In the genomic region with DNA sequence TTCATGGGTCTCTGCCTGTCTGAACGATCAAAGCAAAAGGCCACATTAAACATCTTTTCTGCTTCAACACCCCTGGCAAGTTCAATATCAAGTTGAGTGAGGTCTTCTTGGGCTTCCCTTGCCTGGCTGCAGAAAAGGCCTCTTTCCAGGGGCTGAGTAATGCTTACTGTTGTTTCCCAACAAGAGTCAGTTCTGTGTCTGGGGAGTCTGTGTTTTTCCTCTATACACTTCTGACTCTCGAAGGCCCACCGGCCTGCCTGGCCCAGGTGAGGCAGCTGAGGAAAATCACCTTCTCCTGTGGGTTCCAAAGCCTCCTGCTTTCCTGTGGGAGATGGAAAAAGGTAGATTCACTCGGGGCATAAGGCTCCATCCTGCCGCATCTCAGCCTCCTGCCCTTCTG, we compare ENCODE assay signal across 8 mouse cellular contexts.
DNase-seq lines count a peak whose midpoint lies in the region; ATAC-seq and TF ChIP-seq lines count a peak whose summit lies in the region.
"Had no signal": no experiment of that assay in that cellular context is flagged by ENCODE, and none has a peak within 500 bp of the region (broad histone marks: within the 10 kb centered on the region; RNA-seq: fewer than 3 reads in every experiment).

No protein-coding gene starts in this region.

- H3K4me3 ChIP-seq in intestine, embryonic 16.5 days (ENCODE audit: low read length): no peak overlapping the region
- H3K4me3 ChIP-seq in intestine, embryonic 15.5 days (replicated peaks): no peak overlapping the region
- no peak overlapping the region for H3K4me3 ChIP-seq in heart, postnatal 0 days (ENCODE audit: low read depth, low read length)
- H3K4me3 ChIP-seq: neural tube, embryonic 12.5 days had no signal

- no peak for ATAC-seq in intestine, embryonic 16.5 days
- ATAC-seq in intestine, embryonic 15.5 days: no peak
- no peak for ATAC-seq in heart, postnatal 0 days (ENCODE audit: insufficient read depth, low read depth)

- no peak overlapping the region for H3K9ac ChIP-seq in intestine, embryonic 16.5 days (ENCODE audit: low read depth, low read length)
- no peak overlapping the region for H3K9ac ChIP-seq in intestine, embryonic 15.5 days
- no peak overlapping the region for H3K9ac ChIP-seq in heart, postnatal 0 days (replicated peaks; ENCODE audit: low read depth, low read length)
- H3K9ac ChIP-seq: neural tube, embryonic 12.5 days had no signal

- H3K27me3 ChIP-seq in intestine, embryonic 16.5 days (replicated peaks; ENCODE audit: control insufficient read depth, insufficient read depth, low read length): no peaks in the 10 kb centered on the region
- H3K27me3 ChIP-seq in intestine, embryonic 15.5 days (replicated peaks): no peaks in the 10 kb centered on the region
- no peaks in the 10 kb centered on the region for H3K27me3 ChIP-seq in heart, postnatal 0 days (ENCODE audit: control insufficient read depth, insufficient read depth, low read length)
- H3K27me3 ChIP-seq: neural tube, embryonic 12.5 days had no signal

- H3K27ac ChIP-seq in intestine, embryonic 16.5 days (ENCODE audit: low read length): 0 out of 2 replicates have a peak overlapping the region, but pooled peaks have one; percentile 7
- H3K27ac ChIP-seq in intestine, embryonic 15.5 days: no peak overlapping the region
- 0 out of 2 replicates have a peak overlapping the region, but pooled peaks have one; percentile 9 for H3K27ac ChIP-seq in heart, postnatal 0 days (ENCODE audit: low read depth)
- H3K27ac ChIP-seq: neural tube, embryonic 12.5 days had no signal

- no peaks in the 10 kb centered on the region for H3K36me3 ChIP-seq in intestine, embryonic 16.5 days (ENCODE audit: control insufficient read depth, insufficient read depth, low read length)
- no peaks in the 10 kb centered on the region for H3K36me3 ChIP-seq in intestine, embryonic 15.5 days
- H3K36me3 ChIP-seq in heart, postnatal 0 days (replicated peaks; ENCODE audit: control insufficient read depth, insufficient read depth, low read length): no peaks in the 10 kb centered on the region
- H3K36me3 ChIP-seq: neural tube, embryonic 12.5 days had no signal

- TF ChIP-seq CTCF in heart, postnatal 0 days (IDR thresholded peaks at IDR 0.05; ENCODE audit: low read depth): no peak

- H3K4me2 ChIP-seq in intestine, embryonic 16.5 days (ENCODE audit: low read depth, low read length): no peak overlapping the region
- H3K4me2 ChIP-seq in intestine, embryonic 15.5 days (replicated peaks): no peak overlapping the region
- no peak overlapping the region for H3K4me2 ChIP-seq in heart, postnatal 0 days (ENCODE audit: low read depth, low read length)
- H3K4me2 ChIP-seq: neural tube, embryonic 12.5 days had no signal

- H3K4me1 ChIP-seq in intestine, embryonic 16.5 days (ENCODE audit: control insufficient read depth, insufficient read depth, low read length): peaks cover 9% of the 10 kb centered on the region; the same call in 1 of the 2 replicates
- peaks cover 9% of the 10 kb centered on the region; the same call in 1 of the 2 replicates for H3K4me1 ChIP-seq in intestine, embryonic 15.5 days (replicated peaks)
- no peaks in the 10 kb centered on the region for H3K4me1 ChIP-seq in heart, postnatal 0 days (ENCODE audit: control insufficient read depth, insufficient read depth)
- H3K4me1 ChIP-seq: neural tube, embryonic 12.5 days had no signal

- H3K9me3 ChIP-seq in intestine, embryonic 16.5 days (ENCODE audit: control insufficient read depth, low read length): no peaks in the 10 kb centered on the region
- no peaks in the 10 kb centered on the region for H3K9me3 ChIP-seq in intestine, embryonic 15.5 days
- H3K9me3 ChIP-seq in heart, postnatal 0 days (replicated peaks; ENCODE audit: control insufficient read depth, low read length): no peaks in the 10 kb centered on the region
- H3K9me3 ChIP-seq: neural tube, embryonic 12.5 days had no signal

- WGBS in intestine, embryonic 16.5 days: 73% methylated on average over 5 of the region's 5 CpGs
- WGBS in intestine, embryonic 15.5 days: 74% methylated on average over 5 of the region's 5 CpGs
- WGBS in heart, postnatal 0 days: 86% methylated on average over 5 of the region's 5 CpGs

- no peak for TF ChIP-seq EP300 in heart, postnatal 0 days (IDR thresholded peaks at IDR 0.05; ENCODE audit: low read depth)

- DNase-seq in urinary bladder, postnatal 14 days (ENCODE audit: low spot score): peak; percentile 8
- DNase-seq in urinary bladder, adult 2 months (ENCODE audit: low spot score): no peak
- DNase-seq in heart, postnatal 0 days (ENCODE audit: low spot score): no peak
- DNase-seq in c-Kit-positive CD71-positive TER-119-positive erythroid progenitor cells, embryonic 14.5 days (ENCODE audit: low spot score): no peak
- no peak for DNase-seq in layer of hippocampus, adult 18-20 months (ENCODE audit: low spot score in 2 of 2)
